Comparison of ENCODE assay signal across 1 mouse cellular context in the genomic region with DNA sequence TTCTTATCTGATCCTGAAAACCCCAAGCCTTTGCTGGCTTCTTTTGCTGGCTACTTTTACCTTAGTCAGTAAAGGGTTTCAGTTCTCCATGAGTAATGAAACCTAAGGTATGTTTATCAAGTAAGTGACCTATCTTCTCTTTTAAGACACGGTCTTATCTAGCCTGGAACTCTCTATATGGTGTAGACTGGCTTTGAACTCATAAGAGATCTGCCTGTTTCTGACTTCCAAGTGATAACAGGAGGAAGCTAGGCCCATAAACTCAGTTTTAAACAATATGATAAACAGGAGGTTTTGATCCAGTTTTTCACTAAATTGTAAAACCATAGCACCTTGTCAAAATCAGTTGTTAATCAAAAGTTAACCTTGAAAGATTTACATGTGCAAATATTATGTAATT.
TF ChIP-seq lines count a peak whose summit lies in the region.

No protein-coding gene starts in this region.

TF ChIP-seq in MEL, 35 proteins besides CTCF, POLR2A, EP300 and RAD21 (continued from another document):
- TF ChIP-seq MAZ (IDR thresholded peaks at IDR 0.05; ENCODE audit: low read depth, low read length) (no peak), UBTF (IDR thresholded peaks at IDR 0.05; ENCODE audit: borderline replicate concordance, insufficient read depth, low read depth, low read length) (no peak), ZC3H11A (IDR thresholded peaks at IDR 0.05; ENCODE audit: low read depth, low read length) (no peak), GATA1 (IDR thresholded peaks at IDR 0.05; ENCODE audit: low read depth, low read length) (peak; percentile 81)
